Mouse (Mus musculus) kidney, adult 18-20 months (tissue): ENCODE results near the gene Gp1bb.

Experiments used
- DNase-seq: peaks from one replicate; pipeline ENCODE4 v3.0.0; 2021

Gp1bb gene

DNA sequence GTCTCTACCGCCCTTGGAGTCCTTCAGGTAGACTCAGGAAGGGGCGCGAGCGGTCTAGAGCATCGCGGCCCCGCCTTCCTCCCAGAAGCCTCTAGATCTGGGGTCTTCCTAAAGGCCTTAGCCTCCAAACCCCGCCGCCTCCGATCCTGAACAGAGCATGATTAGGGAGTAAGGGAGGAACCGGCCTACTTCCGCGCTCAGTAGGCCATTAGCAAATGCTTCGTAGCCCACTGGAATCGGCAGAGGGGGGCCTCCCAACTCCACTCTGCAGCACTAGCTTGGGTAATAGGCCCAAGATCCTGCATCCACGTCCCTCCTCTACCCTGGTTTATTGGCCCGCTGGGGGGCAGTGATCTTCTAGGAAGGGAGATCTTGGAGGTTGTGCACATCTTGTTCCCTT is at the start of gene Gp1bb:
Gene Gp1bb (minus strand): TSS at position 385 of the 400 bp plus-strand sequence.
- no peak for DNase-seq

DNA sequence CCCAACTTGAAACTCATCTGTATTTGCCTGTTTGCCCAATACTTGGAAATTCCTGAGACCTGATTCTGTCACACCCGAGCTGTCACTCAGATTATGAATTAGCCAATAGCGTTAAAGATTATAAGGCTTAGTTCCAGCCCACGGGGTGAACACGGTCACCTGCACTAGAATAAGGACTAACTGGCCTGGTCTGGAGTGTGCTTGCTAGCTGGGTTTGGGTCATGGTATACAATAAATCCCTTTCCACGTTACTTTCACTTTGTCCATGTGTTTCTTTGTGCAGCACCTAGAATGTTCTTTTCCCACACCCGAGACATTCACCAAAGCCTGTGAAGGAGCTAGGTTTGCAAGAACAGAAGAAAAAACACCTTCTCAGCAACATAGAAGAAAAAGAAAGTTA is 47.7 kb upstream of the Gp1bb start:
- no peak for DNase-seq

DNA sequence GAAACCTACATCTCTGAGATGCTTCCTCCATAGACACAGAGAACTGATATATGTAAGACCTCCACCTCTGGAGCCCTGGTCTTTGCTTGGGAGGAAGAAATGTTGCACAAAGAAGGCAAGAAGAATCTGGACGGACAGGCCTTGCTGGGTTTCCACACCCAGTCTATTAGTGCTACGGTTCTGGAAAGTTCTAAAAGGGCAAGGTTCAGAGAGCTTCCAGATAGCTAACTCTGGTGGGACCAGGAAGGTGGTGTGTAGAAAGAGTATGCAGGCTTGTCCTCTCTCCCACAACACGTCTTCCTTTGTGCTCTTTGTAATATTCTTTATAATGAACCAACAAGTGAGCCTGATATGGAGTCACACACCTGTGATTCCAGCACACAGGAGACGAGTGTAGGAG is 36.4 kb upstream of the Gp1bb start:
- no peak for DNase-seq

DNA sequence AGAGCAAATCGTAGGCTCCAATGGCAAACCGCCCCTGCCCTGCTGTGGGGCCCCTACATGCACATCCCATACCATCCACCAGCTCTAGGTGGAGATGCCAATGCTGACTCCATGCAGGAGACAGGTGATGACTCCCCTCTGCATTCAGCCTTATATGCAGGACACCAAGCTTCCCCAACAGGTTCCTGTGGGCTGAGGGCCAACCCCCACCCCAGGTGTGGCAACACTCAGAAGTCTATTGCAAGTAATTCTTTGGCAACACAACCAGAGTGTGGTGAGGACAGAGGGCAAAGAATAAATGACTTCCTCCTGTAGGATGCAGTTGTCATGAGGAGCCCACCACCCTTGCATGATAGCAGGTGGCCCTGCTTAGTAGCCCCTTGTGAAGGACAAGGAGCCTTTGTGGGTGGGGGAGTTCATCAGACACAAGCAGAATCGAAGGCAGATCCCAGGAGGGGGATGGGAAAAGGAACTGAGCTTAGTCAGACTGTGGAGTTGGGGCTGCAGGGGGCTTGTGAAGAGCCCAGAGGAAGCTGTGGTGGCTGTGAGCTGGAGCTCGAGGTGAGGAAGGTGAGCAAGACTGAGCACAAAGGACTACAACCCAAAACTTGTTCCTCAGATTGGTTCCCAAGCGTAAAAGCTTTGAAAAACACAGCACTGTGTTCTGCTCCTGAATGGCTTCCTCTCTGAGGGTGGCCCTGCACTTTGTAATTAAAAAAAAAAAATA is 33.3 kb upstream of the Gp1bb start:
- DNase-seq: no peak

DNA sequence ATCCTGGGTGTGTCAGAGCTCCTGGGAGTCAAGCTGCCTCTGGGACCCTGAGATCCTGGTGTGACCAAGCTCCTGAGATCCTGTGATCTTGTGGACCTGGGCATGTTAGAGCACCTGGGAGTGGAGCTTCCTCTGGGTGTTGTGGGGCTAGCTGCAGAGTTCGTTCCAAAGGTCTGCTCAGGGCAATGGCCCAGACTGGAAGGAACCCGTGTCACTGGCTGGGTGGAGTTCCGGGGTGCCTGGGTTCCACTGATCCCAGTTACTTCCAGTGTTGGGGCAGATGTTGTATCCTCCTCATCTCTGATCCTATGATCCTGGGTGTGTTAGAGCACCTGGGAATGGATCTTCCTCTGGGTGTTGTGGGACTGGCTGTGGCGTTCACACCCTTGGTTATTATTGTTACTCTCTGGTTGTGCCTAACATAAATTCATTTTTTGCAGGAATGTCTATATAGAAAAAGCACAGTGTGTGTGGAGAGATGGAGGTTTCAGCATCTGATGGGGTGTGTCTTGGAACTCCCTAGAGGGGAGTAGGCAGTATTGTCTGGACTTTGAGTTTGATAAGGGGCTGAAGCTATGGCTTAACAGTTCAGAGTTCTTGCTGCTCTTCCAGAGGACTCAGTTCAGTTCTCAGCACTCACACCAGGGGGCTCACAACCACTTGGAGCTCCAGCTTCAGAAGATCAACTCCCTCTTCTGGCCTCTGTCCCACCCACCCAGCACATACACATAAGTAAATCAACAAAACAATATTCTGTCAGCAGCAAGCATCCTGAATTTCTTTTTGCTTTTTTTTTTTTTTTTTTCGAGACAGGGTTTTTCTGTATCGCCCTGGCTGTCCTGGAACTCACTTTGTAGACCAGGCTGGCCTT is 31.3 kb upstream of the Gp1bb start:
- no peak for DNase-seq

DNA sequence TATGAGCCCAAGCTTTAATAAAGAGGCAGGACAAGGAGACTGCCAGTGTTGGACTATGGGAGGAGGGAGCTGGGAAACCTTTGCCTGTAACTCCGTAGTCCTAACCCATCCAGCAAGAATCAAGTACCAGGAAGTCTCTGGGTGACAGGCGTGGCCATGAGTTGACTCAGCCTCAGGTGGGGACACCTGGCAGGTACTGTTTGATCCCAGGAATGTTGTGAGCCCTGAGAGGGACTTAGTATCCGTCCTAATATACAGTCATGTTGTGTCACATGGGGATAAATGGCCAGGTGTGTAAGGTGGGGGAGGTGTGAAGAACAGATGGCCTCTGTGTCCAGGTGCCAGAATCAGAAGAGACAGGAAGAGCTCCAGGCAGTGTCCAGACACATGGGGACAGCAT is 26.9 kb upstream of the Gp1bb start:
- DNase-seq: no peak

DNA sequence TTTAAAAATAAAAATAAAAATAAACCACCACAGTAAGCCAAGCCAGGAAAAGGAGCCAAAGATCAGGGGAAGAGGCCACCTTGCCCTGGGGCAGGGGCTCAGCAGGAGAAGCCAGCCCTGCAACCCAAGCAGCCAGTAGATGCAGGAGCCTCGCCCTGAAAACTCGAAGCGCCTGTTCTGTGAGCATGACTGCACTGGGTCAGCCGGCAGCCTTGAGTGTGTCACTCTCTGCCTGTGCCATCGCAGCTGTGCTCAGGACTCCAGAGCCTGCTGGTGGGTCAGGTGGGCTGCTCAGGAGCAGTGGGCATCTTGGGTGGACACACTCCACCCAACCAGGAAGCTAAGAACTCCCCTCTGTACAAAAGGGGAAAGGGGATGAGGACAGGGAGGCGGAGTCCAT is 23.1 kb upstream of the Gp1bb start:
- DNase-seq: no peak

DNA sequence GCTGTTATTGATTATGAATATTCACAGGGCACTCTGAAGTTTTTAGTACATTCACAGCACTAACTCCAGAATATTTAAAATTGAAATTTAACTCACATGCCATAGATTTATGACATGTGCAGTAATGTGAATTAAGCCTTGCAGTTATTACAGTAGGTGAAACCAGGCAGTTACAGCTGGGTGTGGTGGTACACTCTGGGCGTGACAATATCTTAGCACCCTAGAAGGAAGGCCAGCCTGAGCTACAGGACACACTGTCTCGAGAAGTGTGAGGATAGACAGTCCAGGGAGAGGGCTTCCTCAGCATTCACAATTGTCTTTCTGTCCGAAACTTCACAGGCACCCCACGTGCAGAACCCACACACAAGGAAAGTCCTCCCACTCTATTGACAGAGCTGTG is 22.3 kb upstream of the Gp1bb start:
- DNase-seq: no peak

DNA sequence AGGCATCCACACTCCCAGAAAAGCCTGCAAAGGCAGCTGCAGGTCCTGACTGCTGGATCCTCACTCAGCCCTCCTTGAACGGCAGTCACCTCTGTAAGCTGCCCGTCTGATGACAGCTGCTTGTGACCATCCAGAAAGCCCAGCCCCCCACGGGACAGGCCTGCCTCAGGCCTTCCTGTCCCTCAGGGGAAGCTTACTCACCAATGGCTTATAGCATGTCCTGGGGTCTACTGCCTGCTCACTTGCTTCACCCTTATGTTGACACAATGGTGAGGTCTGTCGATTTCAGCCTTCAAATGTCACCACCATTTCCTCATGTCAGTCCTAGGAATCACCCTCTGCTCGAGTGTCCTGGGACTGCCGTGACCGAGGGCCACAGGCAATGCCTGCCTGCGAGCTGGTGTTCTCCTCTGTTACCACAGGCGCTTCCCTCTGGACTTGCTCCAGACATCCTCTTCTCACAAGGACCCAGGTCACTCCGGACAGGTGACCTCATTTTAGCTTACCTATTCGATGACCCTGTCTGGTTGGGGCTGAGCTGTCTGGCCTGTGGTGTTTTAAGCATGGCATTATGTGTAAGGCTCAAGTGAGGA is 21.3 kb upstream of the Gp1bb start:
- no peak for DNase-seq

DNA sequence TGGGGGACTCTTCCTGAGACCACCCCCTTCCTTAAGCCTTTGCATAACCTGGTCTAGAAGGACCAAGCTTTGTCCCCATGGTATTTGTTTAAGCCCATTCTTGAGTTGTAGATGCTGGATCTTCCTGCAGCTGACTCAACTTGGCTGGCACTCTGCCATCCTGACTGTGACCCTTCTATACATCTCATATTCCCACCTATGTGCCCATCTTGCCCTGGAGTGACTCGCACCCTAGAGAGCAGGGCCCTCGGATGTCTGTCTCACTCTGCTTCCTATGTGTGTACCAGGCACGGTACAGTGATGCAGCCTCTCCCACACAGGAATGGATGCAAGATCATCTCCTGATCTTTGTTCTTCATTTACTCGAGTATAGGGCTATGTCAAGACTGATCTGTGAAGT is 20.7 kb upstream of the Gp1bb start:
- DNase-seq: no peak

DNA sequence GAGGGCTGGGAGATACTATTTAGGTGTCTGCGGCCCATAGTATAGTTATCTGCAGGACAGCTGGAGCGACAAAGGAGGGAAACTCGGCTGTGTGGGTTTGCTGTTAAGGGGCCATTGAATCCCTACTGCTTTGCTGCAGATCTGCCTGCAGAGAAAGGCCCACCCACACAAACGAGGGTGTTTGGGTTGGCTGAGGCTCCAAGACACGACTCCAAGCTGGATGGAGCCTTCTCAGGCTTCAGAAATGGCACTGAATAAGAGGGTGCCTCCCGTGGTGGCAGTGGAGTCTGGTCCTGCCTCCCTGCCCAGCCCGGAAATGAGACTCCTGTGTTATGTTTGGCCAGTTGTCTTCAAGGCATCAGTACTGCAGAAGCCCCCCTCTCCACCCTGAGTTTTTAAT is 20.1 kb upstream of the Gp1bb start:
- DNase-seq: no peak

DNA sequence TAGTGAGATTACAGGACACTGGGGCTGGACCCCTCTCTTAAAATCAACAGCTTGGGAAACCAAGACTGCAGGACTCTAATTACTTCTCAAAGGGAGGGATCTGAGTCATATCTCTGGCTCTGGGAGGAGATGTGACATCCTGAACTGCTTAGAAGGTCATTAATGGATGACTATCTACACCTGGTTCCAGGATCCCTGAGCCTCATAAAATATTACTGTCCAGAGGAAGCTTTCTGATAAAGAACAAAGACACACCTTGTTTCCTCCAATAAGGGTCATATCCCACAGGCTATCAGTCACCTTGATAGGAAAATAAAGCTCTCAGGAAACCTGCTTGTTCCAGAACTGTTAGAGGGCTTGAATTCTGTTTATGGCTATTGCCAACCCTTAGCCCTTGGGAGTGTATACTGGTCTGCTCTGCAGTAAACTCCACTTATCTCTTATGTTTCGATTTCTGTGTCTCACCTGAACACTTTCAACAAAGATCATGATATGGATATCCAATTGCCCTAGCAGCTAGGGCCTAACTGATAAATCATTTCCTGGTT is 17.3 kb upstream of the Gp1bb start:
- DNase-seq: no peak

DNA sequence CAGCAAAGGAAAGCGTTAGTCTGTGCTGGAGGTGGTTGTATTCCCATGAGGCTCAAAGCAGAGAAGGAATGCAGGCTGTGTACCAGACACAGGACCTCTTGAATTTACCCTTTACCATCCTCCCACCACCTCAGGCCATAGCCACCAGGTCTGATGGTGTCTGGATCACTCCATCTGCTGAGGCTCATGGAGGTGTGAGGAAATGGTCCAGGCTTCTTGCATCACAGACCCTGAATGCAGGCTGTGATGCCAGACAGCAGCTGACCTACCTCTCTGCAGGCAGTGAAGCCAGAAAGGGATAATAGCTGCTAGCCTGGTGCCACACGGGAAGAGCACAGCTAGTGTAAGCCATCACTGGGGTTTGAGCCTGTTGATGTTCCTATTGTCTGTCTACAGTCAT is 16.2 kb upstream of the Gp1bb start:
- no peak for DNase-seq

DNA sequence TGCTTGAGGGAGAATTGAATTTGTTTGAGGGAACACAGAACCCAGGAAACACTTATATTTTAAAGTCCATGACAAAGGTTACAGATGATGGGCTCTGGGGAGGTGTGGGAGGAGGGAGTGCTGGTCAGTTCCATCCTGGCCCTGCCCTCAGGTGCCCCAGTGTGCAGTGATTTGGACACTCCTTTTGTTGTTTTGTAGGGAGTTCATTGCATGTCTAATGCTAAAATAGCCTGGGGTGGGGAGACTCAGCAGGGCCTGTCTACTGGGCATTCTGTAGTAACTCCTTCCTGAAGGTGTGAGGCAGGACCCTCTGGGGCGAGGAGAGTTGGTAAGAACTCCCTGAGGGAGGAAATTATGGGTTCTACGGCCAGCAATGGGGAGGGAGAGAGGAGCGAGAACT is 14.6 kb upstream of the Gp1bb start:
- no peak for DNase-seq

DNA sequence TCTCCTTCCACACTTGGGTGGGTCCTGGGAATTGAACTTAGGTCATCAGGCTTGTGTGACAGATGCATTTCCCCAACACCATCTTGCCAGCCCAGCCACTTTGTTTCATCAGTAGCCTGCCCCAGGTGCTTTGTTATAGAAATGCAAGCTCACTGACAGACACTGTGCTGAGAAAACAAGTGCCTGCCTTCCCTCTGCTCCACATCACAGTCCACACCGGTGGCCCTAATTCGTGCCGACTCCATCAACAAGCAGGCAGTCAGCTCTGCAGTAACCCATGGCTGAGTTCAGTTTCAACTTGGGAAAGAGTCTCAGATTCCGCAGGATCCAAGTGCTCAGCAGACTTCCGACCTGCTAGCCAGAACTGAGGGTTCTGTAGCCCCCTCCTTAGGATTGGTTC is 14.2 kb upstream of the Gp1bb start:
- DNase-seq: no peak

DNA sequence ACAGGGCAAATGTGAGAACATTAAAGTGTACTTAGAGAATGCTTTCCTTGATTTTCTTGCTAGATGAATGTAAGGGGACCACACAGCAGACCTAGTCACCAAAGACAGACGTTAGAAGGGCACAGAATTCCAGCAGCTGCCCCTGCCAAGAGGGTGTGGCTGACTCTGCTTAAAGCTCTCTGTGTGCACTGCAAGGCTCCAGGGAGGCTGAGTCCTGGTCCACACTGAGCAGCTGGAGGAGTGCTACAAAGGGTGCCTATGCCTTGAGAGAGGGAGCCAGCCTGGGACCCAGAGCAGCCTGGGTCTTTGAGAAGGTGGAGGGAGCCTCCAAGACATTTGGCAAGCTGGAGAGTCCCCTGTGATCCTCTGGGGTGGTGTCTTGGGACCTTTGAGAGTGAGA is 11.1 kb upstream of the Gp1bb start:
- no peak for DNase-seq

DNA sequence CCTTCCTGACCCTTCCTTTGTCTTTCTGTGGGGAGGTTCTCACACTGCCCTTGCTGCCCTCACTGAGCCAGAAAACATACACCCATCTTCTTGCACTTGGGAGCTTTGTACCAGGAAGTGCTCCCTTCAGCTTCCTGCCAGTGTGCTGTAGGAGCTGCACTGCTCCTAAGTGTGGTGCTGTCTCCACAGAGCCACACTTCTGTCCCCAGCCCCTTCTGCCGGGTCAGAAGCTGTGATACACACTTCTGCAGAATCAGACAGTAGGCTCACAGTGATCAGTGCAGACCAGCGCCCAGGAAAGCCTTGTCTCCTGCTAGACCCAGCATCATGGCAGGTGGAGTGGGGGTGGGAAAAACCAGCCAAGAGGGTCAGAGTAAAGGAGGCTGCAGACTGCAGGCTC is 10.6 kb upstream of the Gp1bb start:
- DNase-seq: no peak

DNA sequence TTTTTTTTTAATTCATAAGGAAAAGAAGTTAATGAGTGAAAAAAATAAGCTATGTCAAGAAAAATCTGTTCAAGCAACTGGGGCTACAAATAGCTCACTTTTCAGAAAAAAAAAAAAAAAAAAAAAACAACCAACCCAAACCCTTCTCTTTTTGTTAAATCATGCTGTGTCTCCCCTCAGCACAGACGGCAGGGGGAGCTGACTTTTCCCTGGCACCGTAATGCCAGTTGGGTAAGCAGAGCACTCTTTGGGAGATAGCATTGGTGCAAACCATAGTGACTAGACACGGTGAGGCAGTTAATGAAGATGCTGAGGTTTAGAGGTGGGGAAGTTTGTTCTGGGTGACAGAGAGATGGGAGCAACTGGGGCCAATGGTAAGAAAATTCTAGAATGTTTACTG is 9.9 kb upstream of the Gp1bb start:
- DNase-seq: no peak

DNA sequence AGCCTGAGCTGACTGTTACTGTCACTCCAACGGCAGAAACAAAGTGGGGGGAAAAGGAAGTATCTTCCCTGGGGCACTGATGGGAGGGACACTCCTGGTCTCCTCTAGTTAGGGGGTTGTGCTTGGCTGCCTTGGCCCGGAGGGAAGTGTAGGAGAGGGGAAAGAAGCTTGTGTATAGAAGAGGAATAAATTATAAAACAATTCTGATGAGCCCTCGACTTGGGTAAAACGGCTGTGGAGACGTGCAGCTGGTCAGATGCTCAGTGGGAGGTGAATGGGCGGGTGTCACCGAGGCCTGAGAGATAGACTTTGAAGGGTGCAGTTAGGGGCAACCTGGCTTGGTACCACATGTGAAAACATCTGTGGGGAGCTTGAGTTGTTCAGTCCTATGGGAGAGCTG is 8.9 kb upstream of the Gp1bb start:
- no peak for DNase-seq

DNA sequence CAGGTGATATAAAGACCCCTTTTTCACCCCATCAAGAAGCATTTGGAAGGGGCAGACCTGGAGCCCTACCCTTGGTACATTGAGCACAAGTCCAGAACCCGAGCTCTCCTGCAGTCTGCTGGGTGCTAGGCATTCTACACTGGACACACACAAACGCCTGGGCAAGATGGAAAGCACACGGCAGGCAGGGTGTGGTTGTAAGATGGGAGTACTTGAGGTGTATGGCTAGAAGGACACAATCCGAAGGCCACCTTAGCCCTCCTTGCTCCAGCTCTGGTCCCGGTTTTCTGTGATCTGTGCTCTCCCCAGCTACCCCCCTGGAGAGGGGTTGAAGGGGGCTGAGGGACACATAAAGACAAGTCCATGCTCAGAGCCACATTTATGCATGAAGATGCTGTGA is 8.1 kb upstream of the Gp1bb start:
- DNase-seq: no peak

DNA sequence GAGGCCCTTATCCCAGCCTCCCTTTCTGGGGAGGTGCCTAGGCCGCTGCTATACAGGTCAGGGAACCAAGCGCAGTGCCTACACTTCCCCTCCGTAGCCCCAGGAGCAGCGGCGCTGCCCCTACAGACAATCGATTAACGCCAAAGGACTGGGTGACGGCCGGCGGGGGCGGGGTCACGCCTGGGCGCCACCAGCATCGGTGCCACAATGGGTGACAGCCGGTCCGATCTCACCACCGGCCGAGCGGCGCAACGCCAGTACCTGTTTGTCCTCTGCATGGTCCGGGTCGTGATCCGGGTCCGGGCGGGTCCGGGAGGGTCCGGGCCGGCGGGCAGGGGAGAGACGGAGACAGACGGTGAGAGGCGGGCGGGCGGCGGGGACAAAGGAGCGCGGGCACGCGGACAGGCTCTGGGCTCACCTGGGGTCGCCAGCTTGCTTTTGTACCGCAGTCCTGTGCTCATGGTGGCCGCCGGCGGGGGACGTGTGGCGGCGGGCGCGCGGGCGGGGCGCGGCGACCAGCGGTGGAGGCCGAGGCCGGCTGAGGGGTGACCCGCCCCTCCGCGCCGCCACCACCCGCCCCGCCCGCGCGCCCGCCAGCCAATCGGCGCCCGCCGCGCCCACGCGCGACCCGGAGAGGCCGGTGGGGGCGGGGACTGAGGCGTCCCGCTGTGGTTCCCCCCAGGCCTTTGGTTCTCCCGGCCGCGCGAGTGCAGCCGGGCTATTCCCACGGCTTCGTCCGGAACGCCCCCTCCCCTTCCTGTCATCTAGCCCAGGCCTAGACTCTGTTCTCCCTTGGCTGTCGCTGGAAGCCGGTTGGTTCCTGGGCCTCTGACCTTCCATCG is 7.4 kb upstream of the Gp1bb start, which contains the start of gene Sept5:
Gene Sept5 (minus strand): TSS at position 565 of the 842 bp plus-strand sequence.
- peak; percentile 51 for DNase-seq

DNA sequence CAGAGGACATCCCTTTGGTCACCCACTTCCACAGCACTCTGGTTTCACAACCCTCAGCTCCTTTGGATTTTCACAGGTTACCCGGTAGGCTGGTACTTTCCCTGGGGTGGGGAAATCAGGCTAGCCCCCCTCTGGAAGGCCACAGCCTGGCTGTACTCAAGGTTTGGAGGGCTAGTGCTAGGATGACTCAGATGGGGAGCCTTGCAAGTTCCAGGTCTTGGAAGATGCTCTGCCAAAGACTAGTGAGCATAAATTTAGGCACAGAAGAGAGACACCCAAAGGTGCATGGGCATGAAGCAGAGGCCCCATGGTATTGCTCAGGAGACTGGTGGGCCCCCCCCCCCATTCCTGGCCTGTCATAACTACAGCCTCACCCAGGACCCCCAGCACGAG is 6.7 kb upstream of the Gp1bb start:
- no peak for DNase-seq
